Mouse (Mus musculus) C2C12 (cell line): ENCODE results near the gene Tgfb3. TPM values are rescaled to one million over a fixed set of nuclear protein-coding genes. Genes with fewer than 3 reads are reported as not detected.

Experiments used
- H3K27me3 ChIP-seq: one replicate; pipeline ENCODE4 v1.6.1; 2011; ENCODE audit not compliant: control insufficient read depth, insufficient read depth, insufficient read length
- H3K36me3 ChIP-seq: one replicate; pipeline ENCODE4 v1.6.1; 2011; ENCODE audit not compliant: control insufficient read depth, insufficient read depth
- H3K4me3 ChIP-seq: one replicate; pipeline ENCODE4 v1.5.1; 2011; ENCODE audit warnings: mild to moderate bottlenecking, control low read depth; ENCODE audit not compliant: poor library complexity, insufficient read depth, severe bottlenecking
- H3K79me2 ChIP-seq: one replicate; pipeline ENCODE4 v1.6.1; 2011; ENCODE audit not compliant: control insufficient read depth, insufficient read depth
- H3K79me3 ChIP-seq: one replicate; pipeline ENCODE4 v1.6.1; 2011; ENCODE audit warnings: low read depth, control low read depth
- H3ac ChIP-seq: one replicate; pipeline ENCODE3; 2011; ENCODE audit warnings: low read depth; ENCODE audit not compliant: control insufficient read depth, insufficient read length
- CEBPB ChIP-seq: IDR thresholded peaks from one replicate; pipeline ENCODE4 v1.6.1; 2011; ENCODE audit warnings: low read depth, mild to moderate bottlenecking, control low read depth, moderate library complexity
- CTCF ChIP-seq: IDR thresholded peaks from one replicate; pipeline ENCODE4 v1.5.1; 2011; ENCODE audit not compliant: control insufficient read depth, insufficient read depth, insufficient read length
- FOSL1 ChIP-seq: IDR thresholded peaks from one replicate; pipeline ENCODE4 v1.8.0; 2011; ENCODE audit warnings: mild to moderate bottlenecking, low read length; ENCODE audit not compliant: poor library complexity, insufficient read depth, severe bottlenecking
- MAX ChIP-seq: IDR thresholded peaks from one replicate; pipeline ENCODE4 v1.6.1; 2011; ENCODE audit warnings: mild to moderate bottlenecking, control low read depth
- MYOD1 ChIP-seq: IDR thresholded peaks from one replicate; pipeline ENCODE4 v1.6.1; 2011; ENCODE audit warnings: low read depth; ENCODE audit not compliant: control insufficient read depth, insufficient read length
- MYOG ChIP-seq: IDR thresholded peaks from one replicate; pipeline ENCODE4 v1.6.1; 2011; ENCODE audit not compliant: control insufficient read depth, insufficient read length; ENCODE audit errors: extremely low read depth
- USF1 ChIP-seq: IDR thresholded peaks from one replicate; pipeline ENCODE4 v1.6.1; 2011; ENCODE audit warnings: low read depth, mild to moderate bottlenecking, control low read depth, moderate library complexity
- polyA plus RNA-seq: library from polyadenylated mRNA; unstranded; fragments of >200 nt; fragmentation: generic; extraction: Trizol; gene quantifications from one replicate; pipeline ENCODE4 v1.2.1, GENCODE M21; 2012; ENCODE audit warnings: missing spikeins

Tgfb3 gene
- polyA plus RNA-seq, 1 experiment = 12.1 TPM

GRCm38 (mm10) chr12:86027747-86028146 is 51.1 kb downstream of the Tgfb3 start:
- Histone ChIP-seq H3K79me2 (no peaks in the 10 kb centered on the region), H3K79me3 (no peaks in the 10 kb centered on the region), H3K27me3 (no peaks in the 10 kb centered on the region), H3ac (no peak overlapping the region), H3K36me3 (peaks cover 4% of the 10 kb centered on the region), H3K4me3 (no peak overlapping the region)
- TF ChIP-seq FOSL1 (no peak), MAX (no peak), CTCF (no peak), CEBPB (no peak), MYOD1 (no peak), MYOG (no peak), USF1 (no peak)

- Histone ChIP-seq H3K4me3 (no peak overlapping the region), H3K79me2 (no peaks in the 10 kb centered on the region), H3ac (no peak overlapping the region), H3K27me3 (no peaks in the 10 kb centered on the region), H3K36me3 (peaks cover 4% of the 10 kb centered on the region), H3K79me3 (no peaks in the 10 kb centered on the region)
- TF ChIP-seq USF1 = no peak
- TF ChIP-seq CTCF = no peak
- TF ChIP-seq MAX = no peak
- no peak for TF ChIP-seq MYOD1
Measured at GRCm38 (mm10) chr12:86027000-86027399, 51.8 kb downstream of the Tgfb3 start.

GRCm38 (mm10) chr12:86025480-86025879 is 53.4 kb downstream of the Tgfb3 start:
- H3K4me3 ChIP-seq = no peak overlapping the region
- H3K36me3 ChIP-seq = peaks cover 4% of the 10 kb centered on the region
- no peaks in the 10 kb centered on the region for H3K27me3 ChIP-seq
- H3ac ChIP-seq = no peak overlapping the region
- no peaks in the 10 kb centered on the region for H3K79me2 ChIP-seq
- no peaks in the 10 kb centered on the region for H3K79me3 ChIP-seq
- TF ChIP-seq MYOG (no peak), CTCF (no peak), FOSL1 (no peak), CEBPB (no peak), MYOD1 (no peak), USF1 (no peak), MAX (no peak)

GRCm38 (mm10) chr12:86024426-86024825 is 54.4 kb downstream of the Tgfb3 start:
- H3K79me3 ChIP-seq = no peaks in the 10 kb centered on the region
- no peaks in the 10 kb centered on the region for H3K27me3 ChIP-seq
- TF ChIP-seq MYOD1 (no peak), CTCF (peak; percentile 35), USF1 (no peak)
- H3K79me2 ChIP-seq = no peaks in the 10 kb centered on the region
- no peak overlapping the region for H3K4me3 ChIP-seq
- no peak overlapping the region for H3ac ChIP-seq
- H3K36me3 ChIP-seq = peaks cover 4% of the 10 kb centered on the region

- Histone ChIP-seq H3K79me2 (no peaks in the 10 kb centered on the region), H3K36me3 (peaks cover 4% of the 10 kb centered on the region), H3ac (no peak overlapping the region), H3K79me3 (no peaks in the 10 kb centered on the region), H3K4me3 (no peak overlapping the region), H3K27me3 (no peaks in the 10 kb centered on the region)
- no peak for TF ChIP-seq FOSL1
- no peak for TF ChIP-seq MAX
- no peak for TF ChIP-seq CEBPB
- no peak for TF ChIP-seq MYOD1
- no peak for TF ChIP-seq USF1
- TF ChIP-seq MYOG = no peak
- no peak for TF ChIP-seq CTCF
Measured at GRCm38 (mm10) chr12:86023081-86023871, 55.6 kb downstream of the Tgfb3 start.

GRCm38 (mm10) chr12:86022282-86022984 is 56.4 kb downstream of the Tgfb3 start:
- peaks cover 4% of the 10 kb centered on the region for H3K36me3 ChIP-seq
- no peak overlapping the region for H3K4me3 ChIP-seq
- no peaks in the 10 kb centered on the region for H3K79me2 ChIP-seq
- no peaks in the 10 kb centered on the region for H3K27me3 ChIP-seq
- no peak for TF ChIP-seq MYOD1
- no peak for TF ChIP-seq CEBPB
- no peak for TF ChIP-seq MYOG
- TF ChIP-seq MAX = no peak
- no peak for TF ChIP-seq USF1
- TF ChIP-seq CTCF = no peak
- TF ChIP-seq FOSL1 = no peak
- H3ac ChIP-seq = no peak overlapping the region
- no peaks in the 10 kb centered on the region for H3K79me3 ChIP-seq
